Mouse (Mus musculus): Measurements from ENCODE around the gene Olfr1047.
"Not testable (repeated sequence)": the region's sequence is repeated elsewhere in the genome, so short reads cannot be mapped to it uniquely, and the experiment has no call there.

The Olfr1047 gene

GRCm38 (mm10) chr2:86231301-86231700, at the start of gene Olfr1047:
Gene Olfr1047 (minus strand): TSS chr2:86231401.
- no peak for DNase-seq (ENCODE audit: low read depth, low spot score)

DNA sequence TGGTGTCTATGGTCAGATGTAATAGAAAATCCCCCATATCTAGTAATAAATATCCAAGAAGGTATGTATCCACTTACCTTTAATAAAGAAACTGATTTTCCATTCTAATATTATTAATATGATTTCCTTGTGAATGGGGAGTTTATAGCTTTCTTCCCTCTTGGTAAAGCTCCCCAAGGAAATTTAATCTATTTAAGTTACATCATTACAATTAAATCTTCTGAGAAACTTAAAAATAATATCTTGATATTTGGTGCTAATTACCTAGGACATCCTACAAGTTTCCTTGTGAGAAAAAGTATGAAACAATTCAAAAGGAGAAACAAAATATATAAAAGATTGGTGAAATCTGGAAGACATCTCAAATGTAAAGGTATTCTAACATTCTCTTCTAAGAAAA, 47.8 kb upstream of the Olfr1047 start, which contains the start of gene Olfr1051:
TSS of gene Olfr1051 (minus strand) at position 101 of the 400 bp plus-strand sequence.
- DNase-seq (ENCODE audit: low read depth, low spot score) = not testable (repeated sequence)

DNA sequence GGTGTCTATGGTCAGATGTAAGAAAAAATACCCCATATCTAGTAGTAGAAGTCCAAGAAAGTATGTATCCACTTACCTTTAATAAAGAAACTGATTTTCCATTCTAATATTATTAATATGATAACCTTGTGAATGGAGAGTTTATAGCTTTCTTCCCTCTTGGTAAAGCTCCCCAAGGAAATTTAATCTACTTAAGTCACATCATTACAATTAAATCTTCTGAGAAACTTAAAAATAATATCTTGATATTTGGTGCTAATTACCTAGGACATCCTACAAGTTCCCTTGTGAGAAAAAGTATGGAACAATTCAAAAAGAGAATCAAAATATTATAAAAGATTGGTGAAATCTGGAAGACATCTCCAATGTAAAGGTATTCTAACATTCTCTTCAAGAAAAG, 27.0 kb upstream of the Olfr1047 start, which contains the start of gene Olfr1049:
TSS of gene Olfr1049 (minus strand) at position 101 of the 400 bp plus-strand sequence.
- not testable (repeated sequence) for DNase-seq (ENCODE audit: low read depth, low spot score)

- no peak for DNase-seq (ENCODE audit: low read depth, low spot score)
These were observed 9.0 kb upstream of the Olfr1047 start, which contains the start of gene Olfr1048 for GRCm38 (mm10) chr2:86240189-86240588. Gene Olfr1048 (minus strand): TSS chr2:86240289.

GRCm38 (mm10) chr2:86219214-86219613, 12.0 kb downstream of the Olfr1047 start, which contains the start of gene Olfr1046:
Gene Olfr1046 (minus strand): TSS chr2:86219314.
- DNase-seq (ENCODE audit: low read depth, low spot score) = no peak

DNA sequence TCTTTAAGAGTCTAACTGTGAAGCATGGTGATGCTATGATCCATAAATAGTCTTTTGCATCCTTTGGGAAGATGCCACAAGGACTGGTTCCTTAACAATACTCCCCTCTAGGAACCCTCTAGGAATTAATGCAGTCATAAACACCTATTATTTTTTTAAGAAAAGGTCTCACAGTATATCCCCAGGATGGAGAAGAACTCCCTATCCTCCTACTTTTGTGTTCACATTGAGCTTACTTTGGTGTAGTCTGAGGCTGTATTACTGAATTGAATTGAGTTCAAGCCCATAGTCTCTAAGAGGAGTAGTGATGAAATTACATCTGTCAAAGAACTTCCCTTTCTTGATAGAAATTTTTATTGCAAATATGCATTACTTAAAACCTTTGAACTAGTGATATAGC, 28.3 kb downstream of the Olfr1047 start, which contains the start of gene Olfr1045:
TSS of gene Olfr1045 (minus strand) at position 101 of the 400 bp plus-strand sequence.
- DNase-seq (ENCODE audit: low read depth, low spot score) = no peak

GRCm38 (mm10) chr2:86195863-86196262, 35.3 kb downstream of the Olfr1047 start:
- DNase-seq (ENCODE audit: low read depth, low spot score) = no peak

DNA sequence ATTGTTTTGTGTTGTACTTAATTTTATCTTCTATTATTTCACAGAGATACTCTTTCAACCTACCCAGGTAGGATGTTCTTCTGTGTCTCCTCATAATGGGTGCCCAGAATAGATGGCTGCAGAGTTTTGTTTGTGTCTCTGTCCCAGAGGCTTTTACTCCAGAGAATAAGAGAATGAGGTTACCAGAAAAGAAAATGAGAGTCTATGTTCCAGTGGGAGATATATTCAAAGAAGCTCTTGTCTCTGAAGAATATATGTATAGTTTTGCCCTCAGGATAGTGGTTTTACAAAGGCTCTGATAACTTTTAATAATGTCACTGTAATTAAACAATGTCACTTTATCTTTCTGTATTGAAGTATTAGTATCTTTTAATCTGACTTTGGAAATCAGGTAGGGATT, 45.6 kb downstream of the Olfr1047 start, which contains the start of gene Olfr52:
TSS of gene Olfr52 (minus strand) at position 101 of the 400 bp plus-strand sequence.
- no peak for DNase-seq (ENCODE audit: low read depth, low spot score)

DNA sequence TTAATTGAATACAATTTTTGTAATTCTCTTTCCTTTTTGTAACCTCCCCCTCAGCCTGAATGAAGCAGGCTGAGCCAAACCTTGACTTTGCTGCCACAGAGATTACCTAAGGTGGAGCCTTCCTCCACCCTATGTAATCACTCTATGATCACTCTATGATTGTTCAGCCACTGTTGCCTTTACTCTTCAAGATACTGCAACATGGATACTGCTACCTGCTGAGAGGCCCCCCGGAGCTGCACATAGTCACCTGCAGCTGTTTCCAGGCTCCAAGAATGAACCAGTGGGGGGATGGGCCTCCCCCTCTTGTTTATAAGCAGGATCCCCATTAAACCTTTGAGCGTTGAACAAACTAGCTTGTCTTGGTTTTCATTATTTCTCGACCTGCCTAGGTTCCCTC, 51.3 kb downstream of the Olfr1047 start:
- DNase-seq (ENCODE audit: low read depth, low spot score) = no peak

DNA sequence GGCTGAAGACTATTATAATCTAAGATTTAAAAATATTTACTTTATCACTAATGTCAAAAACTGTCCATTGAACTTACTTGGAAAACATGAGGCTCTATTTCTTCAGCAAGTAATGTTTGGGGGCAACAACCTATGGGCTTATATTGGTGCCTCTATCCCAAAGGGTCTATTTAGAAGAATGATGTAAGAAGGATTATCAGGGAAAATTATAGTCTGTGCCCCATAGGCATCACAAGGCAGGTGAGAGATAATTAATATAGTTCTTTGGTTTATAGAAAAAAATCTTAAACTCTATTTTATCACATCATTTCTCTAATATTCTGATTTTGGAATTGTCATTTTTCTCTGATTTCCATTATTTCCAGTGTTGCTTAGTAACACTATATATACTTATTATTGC, 53.5 kb downstream of the Olfr1047 start, which contains the start of gene Olfr1044:
TSS of gene Olfr1044 (minus strand) at position 101 of the 400 bp plus-strand sequence.
- DNase-seq (ENCODE audit: low read depth, low spot score) = no peak
